Mouse (Mus musculus) heart, postnatal 0 days (tissue): Measurements from ENCODE around the gene Pitpnm1.

Experiments
- CTCF ChIP-seq: IDR thresholded peaks from 2 replicates; pipeline ENCODE4 v1.5.1; 2016; ENCODE audit warnings: antibody characterized with exemption, control low read depth, low read depth
- EP300 ChIP-seq: IDR thresholded peaks from 2 replicates; pipeline ENCODE4 v1.6.1; 2016; ENCODE audit warnings: antibody characterized with exemption, low read depth

GRCm38 (mm10) chr19:4060899-4061465 is 38.8 kb upstream of the Pitpnm1 start:
- TF ChIP-seq CTCF (no peak), EP300 (no peak)
